Mouse (Mus musculus) inflammation-experienced regulatory T-cells (primary cell): ENCODE results near the gene Siah1a. TPM values are rescaled to one million over a fixed set of nuclear protein-coding genes. Genes with fewer than 3 reads are reported as not detected.

Experiments
- polyA plus RNA-seq, 2 experiments: library from polyadenylated mRNA; unstranded; fragments of 100-300 nt; shearing (Covaris generic); gene quantifications; one replicate each; pipeline ENCODE4 v1.2.1; 2017

Siah1a gene
- polyA plus RNA-seq = 10 to 100 TPM; 28.2 to 42.3 TPM

DNA sequence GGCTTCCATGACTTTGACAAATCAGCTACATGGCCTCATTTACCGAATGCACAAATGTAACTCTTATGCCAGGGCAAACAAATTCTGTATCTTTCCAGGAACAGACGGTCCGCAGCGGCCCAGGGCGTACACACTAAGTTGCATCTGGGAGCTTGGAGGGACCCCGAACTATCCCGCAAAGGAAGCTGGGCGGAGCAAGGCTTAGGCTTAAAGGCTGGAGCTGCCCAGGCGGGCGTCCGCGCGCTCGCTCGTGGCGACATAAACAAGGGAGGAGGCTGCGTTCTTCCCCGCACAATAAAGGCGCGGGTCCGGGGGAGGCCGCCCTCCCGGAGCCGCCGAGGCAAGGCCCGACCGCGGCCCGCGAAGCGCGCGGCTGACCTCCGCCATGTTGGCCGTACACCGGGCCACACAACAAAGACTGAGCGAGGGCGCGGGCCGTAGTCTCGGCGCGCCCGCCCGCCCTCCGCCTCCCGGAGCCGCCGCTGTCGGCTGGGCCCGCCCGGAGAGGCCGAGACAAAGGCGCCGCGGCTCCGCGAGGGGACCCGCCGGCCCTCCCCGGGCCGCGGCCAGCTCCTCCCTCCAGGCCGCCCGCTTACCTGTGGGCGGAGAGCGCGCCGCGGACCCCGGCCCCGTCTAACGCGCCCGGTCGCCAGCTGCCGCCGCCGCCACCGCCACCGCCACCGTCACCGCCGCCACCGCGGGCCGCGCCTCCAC, at the start of gene Siah1a, which contains the start of gene Gm10638:
Gene Siah1a (minus strand): TSS at position 714 of the 714 bp plus-strand sequence.
Gene Gm10638 (plus strand): TSS at position 479 of the 714 bp plus-strand sequence.

Other genes starting within 250 kb of the Siah1a start
- gene Abcc12, start 165.2 kb downstream of the Siah1a start, polyA plus RNA-seq = under 1 TPM; 0.04 to 0.36 TPM
- gene Lonp2, start 121.9 kb downstream of the Siah1a start, polyA plus RNA-seq = 100 to 1,000 TPM; 115 to 136 TPM
- gene Gm10638, start 235 bp downstream of the Siah1a start, polyA plus RNA-seq = 1 to 10 TPM; 1.7 to 2.3 TPM
- 10 to 100 TPM in 1 of 2 experiments, 1 to 10 TPM in 1; 7.1 to 17.9 TPM for gene N4bp1, start 139.3 kb upstream of the Siah1a start, polyA plus RNA-seq